Mouse (Mus musculus): ENCODE results near the gene Ciapin1.

GRCm38 (mm10) chr8:94865292-94865691 lies 27.1 kb upstream of the Ciapin1 start:
- TF ChIP-seq POLR2A (IDR thresholded peaks at IDR 0.05; ENCODE audit: control insufficient read depth, low read depth, low read length) (no peak), CTCF (IDR thresholded peaks at IDR 0.05; ENCODE audit: control insufficient read depth, insufficient read depth, insufficient replicate concordance, low read depth, low read length) (no peak)

All from testis, adult 2 months (tissue).